Mouse (Mus musculus): ENCODE data around the gene Hoxb6. TPM values are rescaled to one million over a fixed set of nuclear protein-coding genes. Genes with fewer than 3 reads are reported as not detected.
A peak's percentile ranks its signal among the peaks of the same experiment; 100 is the strongest.

The Hoxb6 gene
- polyA plus RNA-seq, 1 experiment from 2014 or later: 11.6 TPM

DNA sequence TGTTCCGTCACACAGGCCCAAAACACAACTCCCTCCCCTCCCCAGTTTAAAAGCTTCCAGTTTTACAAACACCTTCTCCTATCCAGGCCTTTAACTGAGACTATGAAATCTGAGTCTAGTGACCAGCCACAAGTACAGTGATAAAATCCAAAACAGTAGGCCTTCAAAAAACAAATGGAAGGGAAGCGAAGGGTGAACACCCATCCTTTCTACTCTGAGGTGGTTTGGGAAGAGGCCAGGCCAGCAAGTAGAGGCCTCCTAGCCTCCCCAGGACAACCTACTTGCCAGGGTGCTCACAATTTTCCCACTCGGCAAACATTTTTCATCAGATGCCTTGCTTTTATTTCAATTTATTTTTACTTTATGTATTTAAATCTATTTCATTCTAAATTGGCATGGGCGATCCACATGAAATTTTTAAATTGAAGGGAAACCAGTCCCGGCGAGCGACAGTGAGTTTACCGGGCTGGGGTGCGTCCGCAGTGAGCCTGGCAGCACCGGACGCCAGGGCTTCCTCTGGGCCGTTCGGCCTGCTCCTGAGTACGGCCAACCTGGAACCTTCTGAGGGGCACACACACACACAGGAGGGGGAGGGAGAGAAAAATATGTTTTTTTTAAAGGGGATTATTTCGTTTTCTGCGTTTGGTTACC is 1.4 kb upstream of the Hoxb6 start:
- H3K27ac ChIP-seq (ENCODE audit: low read length): no peak overlapping the region
- no peak overlapping the region for H3K4me3 ChIP-seq (ENCODE audit: low read length)
- no peak for ATAC-seq (ENCODE audit: low read depth)
- no peaks in the 10 kb centered on the region for H3K36me3 ChIP-seq (ENCODE audit: control insufficient read depth, insufficient read depth, low read length)
- H3K9me3 ChIP-seq (ENCODE audit: control insufficient read depth, low read length): no peaks in the 10 kb centered on the region
- H3K4me2 ChIP-seq (ENCODE audit: low read depth, low read length): no peak overlapping the region
- 41% methylated on average over 17 of the region's 17 CpGs for WGBS
- H3K27me3 ChIP-seq (ENCODE audit: control insufficient read depth, insufficient read depth, low read depth, low read length): peaks cover 82% of the 10 kb centered on the region
- no peak overlapping the region for H3K9ac ChIP-seq (ENCODE audit: low read length)
- peaks cover 3% of the 10 kb centered on the region; the same call in 1 of the 2 replicates for H3K4me1 ChIP-seq (replicated peaks; ENCODE audit: control insufficient read depth, insufficient read depth, low read length)

DNA sequence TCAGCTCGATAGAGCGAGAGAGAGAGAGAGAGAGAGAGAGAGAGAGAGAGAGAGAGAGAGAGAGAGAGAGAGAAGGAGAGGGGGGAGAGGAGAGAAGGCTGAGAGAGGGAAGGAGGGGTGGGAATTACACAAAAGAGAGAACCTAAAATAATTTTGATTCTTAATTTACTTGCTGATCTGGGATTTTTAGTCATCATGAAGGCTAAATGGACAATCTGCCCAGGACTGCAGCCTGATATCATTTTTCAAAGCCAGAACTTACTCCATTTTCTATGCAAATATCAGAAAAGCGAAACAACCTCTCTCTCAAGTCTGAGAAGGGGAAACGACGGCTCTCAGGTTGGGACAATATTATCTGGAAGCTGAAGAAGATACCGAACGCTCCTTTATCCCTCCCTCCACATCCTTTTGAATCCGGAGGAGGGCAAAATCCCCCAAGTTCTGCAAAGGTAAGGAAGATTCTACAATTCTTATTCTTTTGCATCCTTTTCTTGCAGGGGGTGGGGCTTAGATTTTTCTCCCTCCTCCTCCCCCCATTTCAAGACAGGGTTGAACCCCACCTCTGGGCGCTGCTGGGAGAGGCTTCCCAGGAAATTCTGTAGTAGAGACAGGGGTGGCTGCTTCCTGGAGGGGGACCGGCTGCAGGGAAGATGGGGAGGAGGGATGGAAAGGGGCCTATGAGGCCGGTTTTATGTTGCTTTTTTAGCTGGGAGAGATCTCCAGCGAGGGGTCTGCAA is 457 bp downstream of the Hoxb6 start:
- H3K9me3 ChIP-seq (ENCODE audit: control insufficient read depth, low read length): no peaks in the 10 kb centered on the region
- no peak overlapping the region for H3K4me2 ChIP-seq (ENCODE audit: low read depth, low read length)
- H3K36me3 ChIP-seq (ENCODE audit: control insufficient read depth, insufficient read depth, low read length): no peaks in the 10 kb centered on the region
- H3K4me1 ChIP-seq (replicated peaks; ENCODE audit: control insufficient read depth, insufficient read depth, low read length): peaks cover 3% of the 10 kb centered on the region; the same call in 1 of the 2 replicates
- 22% methylated on average over 12 of the region's 12 CpGs for WGBS
- H3K9ac ChIP-seq (ENCODE audit: low read length): no peak overlapping the region
- H3K27ac ChIP-seq (ENCODE audit: low read length): no peak overlapping the region
- ATAC-seq (ENCODE audit: low read depth): no peak
- H3K4me3 ChIP-seq (ENCODE audit: low read length): peak overlapping the region; percentile 4; the same call in 1 of the 2 replicates
- H3K27me3 ChIP-seq (ENCODE audit: control insufficient read depth, insufficient read depth, low read depth, low read length): peaks cover 83% of the 10 kb centered on the region

DNA sequence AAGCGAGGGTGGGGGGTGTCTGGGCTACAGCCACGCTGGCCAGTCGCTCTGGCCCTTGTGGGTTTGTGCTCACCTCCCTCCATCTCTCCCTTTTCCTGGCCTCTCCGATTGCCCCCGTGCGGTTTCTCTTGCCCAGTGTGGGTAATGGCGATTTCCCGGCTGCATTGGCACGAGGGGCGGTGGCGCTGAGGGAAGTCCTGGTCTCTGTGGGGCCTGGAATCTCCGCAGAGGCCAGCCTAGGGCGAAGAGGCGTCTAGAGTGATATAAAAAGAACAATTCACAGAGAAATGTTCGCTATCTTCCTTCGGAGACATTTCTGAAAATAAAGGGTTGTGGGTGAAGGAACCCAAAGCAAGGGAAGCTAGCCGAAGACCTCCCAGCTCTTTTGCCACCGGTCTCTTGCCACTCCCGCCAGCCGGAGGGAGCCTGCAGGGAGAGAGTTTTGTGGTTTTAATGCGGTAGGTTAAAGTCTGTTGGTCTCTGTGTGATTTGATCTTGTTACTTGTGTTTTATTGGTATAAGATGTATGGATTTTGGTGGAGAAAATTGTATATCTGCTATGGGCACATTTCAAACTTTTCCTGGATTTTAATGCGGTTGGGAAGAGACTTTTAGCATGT is 1.1 kb downstream of the Hoxb6 start:
- no peak overlapping the region for H3K9ac ChIP-seq (ENCODE audit: low read length)
- H3K4me2 ChIP-seq (ENCODE audit: low read depth, low read length): no peak overlapping the region
- H3K4me1 ChIP-seq (replicated peaks; ENCODE audit: control insufficient read depth, insufficient read depth, low read length): peaks cover 3% of the 10 kb centered on the region; the same call in 1 of the 2 replicates

DNA sequence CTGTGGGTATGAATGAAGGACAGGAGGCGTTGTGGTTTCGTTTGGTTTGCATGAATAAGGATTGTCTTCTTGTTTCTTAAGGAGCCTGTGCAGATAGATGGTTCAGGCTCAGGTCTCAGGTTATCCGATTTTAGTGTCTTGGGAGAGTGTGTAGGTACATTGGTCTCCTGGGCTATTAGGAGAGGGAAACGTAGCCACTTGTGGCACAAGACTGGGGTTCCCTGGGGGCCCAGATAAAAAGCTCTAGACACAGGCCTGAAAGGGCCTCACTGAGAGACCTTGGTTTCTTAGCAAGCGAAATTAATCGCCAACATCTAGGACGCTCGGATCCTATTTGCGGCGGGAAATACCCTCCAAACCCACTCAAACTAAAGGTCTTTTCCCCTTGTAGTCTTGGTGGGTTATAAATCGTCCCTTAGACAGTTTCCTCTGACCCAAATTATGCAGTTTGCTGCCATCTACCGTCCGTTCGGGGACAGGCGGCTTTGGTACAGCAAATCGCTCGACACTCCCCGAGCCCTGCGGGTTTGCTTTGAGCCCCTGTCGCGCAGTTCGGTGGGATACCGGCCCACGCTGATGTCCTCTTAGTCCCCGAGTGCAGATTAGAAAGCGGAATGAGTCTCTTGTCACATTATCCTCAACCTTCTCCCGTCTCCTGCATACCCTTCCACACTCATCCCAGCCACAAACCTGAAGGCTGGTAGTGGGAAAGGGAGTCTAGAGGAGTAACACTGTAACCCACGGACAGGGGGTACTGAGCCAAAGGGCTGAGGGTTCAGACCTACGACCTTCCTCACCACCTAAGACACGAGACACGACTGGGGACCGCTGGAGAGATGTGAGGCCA is 2.2 kb downstream of the Hoxb6 start:
- Histone ChIP-seq H3K9me3 (ENCODE audit: control insufficient read depth, low read length) (no peaks in the 10 kb centered on the region), H3K4me3 (ENCODE audit: low read length) (peak overlapping the region; percentile 32), H3K4me2 (ENCODE audit: low read depth, low read length) (peak overlapping the region; percentile 49), H3K36me3 (ENCODE audit: control insufficient read depth, insufficient read depth, low read length) (no peaks in the 10 kb centered on the region), H3K9ac (ENCODE audit: low read length) (no peak overlapping the region), H3K27ac (ENCODE audit: low read length) (no peak overlapping the region), H3K27me3 (ENCODE audit: control insufficient read depth, insufficient read depth, low read depth, low read length) (peaks cover 76% of the 10 kb centered on the region), H3K4me1 (replicated peaks; ENCODE audit: control insufficient read depth, insufficient read depth, low read length) (peaks cover 3% of the 10 kb centered on the region; the same call in 1 of the 2 replicates)
- WGBS: 2% methylated on average over 32 of the region's 32 CpGs
- ATAC-seq (ENCODE audit: low read depth): peak; percentile 55; the same call in 1 of the 2 replicates

More for the DNA sequence above, 1.1 kb downstream of the Hoxb6 start:
- Histone ChIP-seq H3K27ac (ENCODE audit: low read length) (no peak overlapping the region), H3K36me3 (ENCODE audit: control insufficient read depth, insufficient read depth, low read length) (no peaks in the 10 kb centered on the region), H3K27me3 (ENCODE audit: control insufficient read depth, insufficient read depth, low read depth, low read length) (peaks cover 79% of the 10 kb centered on the region), H3K4me3 (ENCODE audit: low read length) (no peak overlapping the region), H3K9me3 (ENCODE audit: control insufficient read depth, low read length) (no peaks in the 10 kb centered on the region)
- 26% methylated on average over 22 of the region's 22 CpGs for WGBS
- ATAC-seq (ENCODE audit: low read depth): no peak

DNA sequence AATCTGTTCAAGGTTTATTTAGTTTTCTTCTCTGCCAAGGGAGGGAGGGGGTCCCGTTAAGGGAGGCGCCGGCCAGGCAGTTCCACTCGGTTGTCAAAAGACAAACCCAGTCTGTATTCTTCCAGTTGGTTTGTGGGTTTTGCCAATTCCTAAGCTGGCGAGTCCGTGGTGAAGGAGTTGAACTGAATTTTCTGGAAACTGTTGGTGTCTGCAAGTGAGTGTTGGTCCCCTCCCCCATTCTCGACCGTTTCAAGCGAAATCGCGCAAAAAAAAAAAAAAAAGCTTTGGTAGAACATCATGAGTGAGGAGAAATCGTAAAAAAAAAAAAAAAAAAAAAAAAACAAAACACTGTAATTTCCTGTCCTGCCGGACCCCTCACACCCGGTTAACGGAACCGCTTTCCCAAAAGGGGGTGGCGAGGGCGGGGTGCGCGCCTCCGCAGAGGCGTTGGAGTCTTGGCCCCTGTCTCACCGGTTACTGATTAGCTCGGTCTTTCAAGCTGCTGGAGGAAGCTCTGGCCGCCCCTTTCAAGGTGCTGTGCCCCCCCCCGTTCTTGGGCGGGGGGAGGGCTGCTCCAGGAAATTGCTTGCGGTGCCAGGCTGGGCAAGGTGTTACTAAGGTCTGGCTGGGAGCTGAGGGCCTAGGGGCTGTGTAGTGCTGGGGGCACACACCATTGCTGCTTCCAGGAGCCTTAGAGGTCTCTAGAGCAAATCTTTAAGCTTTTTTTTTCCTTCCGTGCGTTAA is 3.0 kb downstream of the Hoxb6 start:
- peaks cover 76% of the 10 kb centered on the region for H3K27me3 ChIP-seq (ENCODE audit: control insufficient read depth, insufficient read depth, low read depth, low read length)
- H3K9me3 ChIP-seq (ENCODE audit: control insufficient read depth, low read length): no peaks in the 10 kb centered on the region
- H3K4me1 ChIP-seq (replicated peaks; ENCODE audit: control insufficient read depth, insufficient read depth, low read length): peaks cover 5% of the 10 kb centered on the region; the same call in 1 of the 2 replicates
- H3K27ac ChIP-seq (ENCODE audit: low read length): no peak overlapping the region
- 2% methylated on average over 30 of the region's 30 CpGs for WGBS
- ATAC-seq (ENCODE audit: low read depth): no peak; the same call in 1 of the 2 replicates
- H3K9ac ChIP-seq (ENCODE audit: low read length): no peak overlapping the region
- H3K4me3 ChIP-seq (ENCODE audit: low read length): peak overlapping the region; percentile 32
- H3K36me3 ChIP-seq (ENCODE audit: control insufficient read depth, insufficient read depth, low read length): no peaks in the 10 kb centered on the region
- peak overlapping the region; percentile 49 for H3K4me2 ChIP-seq (ENCODE audit: low read depth, low read length)

DNA sequence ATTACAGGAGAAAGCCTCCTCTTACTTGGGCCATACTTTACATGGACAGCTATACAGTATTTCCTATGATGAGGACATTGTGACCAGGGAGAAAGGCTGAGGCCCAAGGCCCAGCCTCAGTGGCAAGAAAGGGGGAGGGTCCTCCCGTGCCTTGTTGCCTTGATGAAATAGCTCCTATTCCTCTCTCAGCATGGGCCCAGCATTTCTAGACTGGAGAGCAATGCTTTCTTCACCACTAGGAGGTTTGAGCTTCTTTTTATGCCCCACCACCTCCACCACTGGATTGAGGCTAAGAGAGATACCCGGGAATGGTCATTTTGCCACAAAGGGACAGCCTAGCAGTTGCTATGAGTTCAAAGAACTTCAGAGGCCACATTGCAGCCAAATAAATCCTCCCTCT is 4.7 kb downstream of the Hoxb6 start:
- H3K9me3 ChIP-seq (ENCODE audit: control insufficient read depth, low read length): no peaks in the 10 kb centered on the region
- ATAC-seq (ENCODE audit: low read depth): no peak
- no peak overlapping the region for H3K4me2 ChIP-seq (ENCODE audit: low read depth, low read length)
- H3K27me3 ChIP-seq (ENCODE audit: control insufficient read depth, insufficient read depth, low read depth, low read length): peaks cover 82% of the 10 kb centered on the region
- no peak overlapping the region for H3K27ac ChIP-seq (ENCODE audit: low read length)
- H3K36me3 ChIP-seq (ENCODE audit: control insufficient read depth, insufficient read depth, low read length): no peaks in the 10 kb centered on the region
- no peak overlapping the region for H3K4me3 ChIP-seq (ENCODE audit: low read length)
- WGBS: 27% methylated on average over 2 of the region's 2 CpGs
- H3K4me1 ChIP-seq (replicated peaks; ENCODE audit: control insufficient read depth, insufficient read depth, low read length): peaks cover 10% of the 10 kb centered on the region; the same call in 1 of the 2 replicates
- H3K9ac ChIP-seq (ENCODE audit: low read length): no peak overlapping the region

DNA sequence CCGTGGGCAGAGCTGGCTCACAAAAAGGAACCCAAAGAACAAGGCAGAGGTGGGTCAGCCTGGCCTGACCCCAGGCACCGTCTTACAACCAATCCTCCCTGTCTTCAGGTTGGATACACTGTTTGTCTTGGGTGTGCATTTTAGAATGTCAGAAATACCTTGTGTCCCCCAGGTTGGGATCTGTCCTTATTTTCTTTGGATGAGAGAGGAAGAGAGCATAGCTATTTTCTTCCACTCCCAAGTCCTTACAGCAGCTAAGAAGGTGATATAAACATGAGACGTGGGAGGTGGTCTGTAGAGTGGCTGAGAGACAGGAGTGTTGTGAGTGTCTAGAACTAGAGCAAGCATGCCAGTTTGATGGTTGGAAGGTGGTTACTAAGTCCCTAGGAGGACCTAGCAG is 5.2 kb downstream of the Hoxb6 start:
- H3K4me1 ChIP-seq (replicated peaks; ENCODE audit: control insufficient read depth, insufficient read depth, low read length): peaks cover 10% of the 10 kb centered on the region; the same call in 1 of the 2 replicates
- WGBS: 35% methylated on average over 3 of the region's 3 CpGs

DNA sequence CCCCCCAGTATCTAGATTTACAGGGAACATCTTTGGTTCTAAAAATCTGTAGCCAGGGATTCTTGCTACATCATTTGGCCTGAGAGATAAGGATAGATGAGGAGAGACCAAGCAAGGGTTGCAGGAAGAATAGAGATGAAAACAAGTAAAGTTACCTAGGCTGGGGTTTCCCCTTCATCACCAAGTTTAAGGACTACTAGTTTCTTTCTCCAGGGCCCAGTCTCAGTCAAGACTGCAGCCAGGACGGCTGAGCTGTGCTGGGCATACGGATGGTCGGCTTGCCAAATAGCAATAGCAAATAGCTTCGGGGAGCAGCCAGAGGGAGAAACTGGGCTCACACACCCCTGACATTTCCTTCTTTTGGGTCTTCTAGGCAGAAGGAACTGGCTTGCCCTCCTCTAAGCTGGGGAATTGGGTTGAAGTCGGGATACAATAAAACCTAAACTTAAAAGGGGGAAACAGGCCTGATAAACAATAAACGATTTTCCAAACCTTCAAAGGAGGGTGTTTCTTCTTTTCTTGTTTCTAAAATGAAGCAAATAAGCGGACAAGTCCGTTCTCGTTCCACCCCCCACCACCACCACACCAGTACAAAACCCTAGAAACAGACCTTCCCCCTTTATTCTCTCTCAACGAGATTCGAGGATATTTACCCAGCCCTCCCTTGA is 5.8 kb downstream of the Hoxb6 start:
- ATAC-seq (ENCODE audit: low read depth): no peak
- no peaks in the 10 kb centered on the region for H3K36me3 ChIP-seq (ENCODE audit: control insufficient read depth, insufficient read depth, low read length)
- H3K27ac ChIP-seq (ENCODE audit: low read length): no peak overlapping the region
- peak overlapping the region; percentile 79; the same call in 1 of the 2 replicates for H3K4me2 ChIP-seq (ENCODE audit: low read depth, low read length)
- H3K4me1 ChIP-seq (replicated peaks; ENCODE audit: control insufficient read depth, insufficient read depth, low read length): peaks cover 10% of the 10 kb centered on the region; the same call in 1 of the 2 replicates
- 19% methylated on average over 11 of the region's 11 CpGs for WGBS
- no peaks in the 10 kb centered on the region for H3K9me3 ChIP-seq (ENCODE audit: control insufficient read depth, low read length)
- H3K9ac ChIP-seq (ENCODE audit: low read length): no peak overlapping the region
- H3K4me3 ChIP-seq (ENCODE audit: low read length): no peak overlapping the region
- H3K27me3 ChIP-seq (ENCODE audit: control insufficient read depth, insufficient read depth, low read depth, low read length): peaks cover 79% of the 10 kb centered on the region

More for the DNA sequence above, 5.2 kb downstream of the Hoxb6 start:
- H3K27ac ChIP-seq (ENCODE audit: low read length): no peak overlapping the region
- no peak overlapping the region for H3K4me2 ChIP-seq (ENCODE audit: low read depth, low read length)
- H3K4me3 ChIP-seq (ENCODE audit: low read length): no peak overlapping the region
- no peak overlapping the region for H3K9ac ChIP-seq (ENCODE audit: low read length)
- H3K27me3 ChIP-seq (ENCODE audit: control insufficient read depth, insufficient read depth, low read depth, low read length): peaks cover 82% of the 10 kb centered on the region
- no peaks in the 10 kb centered on the region for H3K36me3 ChIP-seq (ENCODE audit: control insufficient read depth, insufficient read depth, low read length)
- no peaks in the 10 kb centered on the region for H3K9me3 ChIP-seq (ENCODE audit: control insufficient read depth, low read length)
- ATAC-seq (ENCODE audit: low read depth): no peak
